In genomic region chr1:30780293-30780692, GRCm38 (mm10) we compare ENCODE assay signal across 7 mouse cellular contexts.
A peak's percentile ranks its signal among the peaks of the same experiment; 100 is the strongest.
DNase-seq lines count a peak whose midpoint lies in the region; ATAC-seq and TF ChIP-seq lines count a peak whose summit lies in the region.

No protein-coding gene starts in this region.

- H3K4me2 ChIP-seq in kidney, embryonic 16.5 days (replicated peaks; ENCODE audit: low read depth, low read length) = no peak overlapping the region
- no peak overlapping the region for H3K4me2 ChIP-seq in liver, postnatal 0 days (ENCODE audit: low read depth, low read length)
- H3K4me2 ChIP-seq in neural tube, embryonic 15.5 days = no peak overlapping the region

- H3K79me2 ChIP-seq in MEL (ENCODE audit: control insufficient read depth, insufficient read depth, low read length, poor library complexity) = no peaks in the 10 kb centered on the region

- no peaks in the 10 kb centered on the region for H3K9me3 ChIP-seq in kidney, embryonic 16.5 days (ENCODE audit: low read length)
- no peaks in the 10 kb centered on the region for H3K9me3 ChIP-seq in MEL (replicated peaks; ENCODE audit: insufficient read depth, low read length)
- H3K9me3 ChIP-seq in liver, postnatal 0 days (ENCODE audit: low read length) = no peaks in the 10 kb centered on the region
- no peaks in the 10 kb centered on the region for H3K9me3 ChIP-seq in neural tube, embryonic 15.5 days (replicated peaks)

- H3K36me3 ChIP-seq in kidney, adult 2 months (ENCODE audit: control insufficient read depth, insufficient read depth, low read length) = no peaks in the 10 kb centered on the region
- H3K36me3 ChIP-seq in kidney, embryonic 16.5 days (ENCODE audit: insufficient read depth, low read length) = no peaks in the 10 kb centered on the region
- peaks cover 0 to 3% of the 10 kb centered on the region in 2 experiments; a peak in 2 of 4 replicates for H3K36me3 ChIP-seq in MEL (ENCODE audit: control insufficient read depth in 1 of 2, insufficient read depth in 2 of 2, low read length in 2 of 2)
- no peaks in the 10 kb centered on the region for H3K36me3 ChIP-seq in liver, postnatal 0 days (replicated peaks; ENCODE audit: insufficient read depth, low read length)
- no peaks in the 10 kb centered on the region for H3K36me3 ChIP-seq in neural tube, embryonic 15.5 days

- DNase-seq in kidney, adult 2 months = peak; percentile 67
- DNase-seq in MEL (ENCODE audit: low read depth, low spot score) = peak; percentile 64
- peak; percentile 9 for DNase-seq in c-Kit-positive CD71-negative TER-119-negative erythroid progenitor cells, embryonic 14.5 days (ENCODE audit: low read depth)
- peak; percentile 53 for DNase-seq in liver, postnatal 0 days
- DNase-seq in neural tube, embryonic 10.5 days (ENCODE audit: extremely low spot score, low spot score) = no peak

- peak; percentile 53 for TF ChIP-seq RAD21 in MEL (IDR thresholded peaks at IDR 0.05; ENCODE audit: low read depth, low read length)

- TF ChIP-seq CTCF in kidney, adult 2 months (conservative IDR thresholded peaks at IDR 0.05; ENCODE audit: insufficient read depth, insufficient read length, low read depth, low read length) = peak; percentile 35
- TF ChIP-seq CTCF in MEL (IDR thresholded peaks at IDR 0.05 in 2 of 3, conservative IDR thresholded peaks at IDR 0.05 in 1 of 3; ENCODE audit: control insufficient read depth in 1 of 3, insufficient read depth in 1 of 3, low read depth in 2 of 3, low read length in 3 of 3, poor library complexity in 1 of 3, severe bottlenecking in 1 of 3) = peak; percentile 47 to 64 (median 49)
- TF ChIP-seq CTCF in liver, postnatal 0 days (IDR thresholded peaks at IDR 0.05; ENCODE audit: low read depth) = peak; percentile 66

- 44% methylated on average over 6 of the region's 6 CpGs for WGBS in kidney, adult 2 months
- WGBS in kidney, embryonic 16.5 days = 49% methylated on average over 6 of the region's 6 CpGs
- WGBS in liver, postnatal 0 days (ENCODE audit: insufficient replicate concordance) = 49% methylated on average over 6 of the region's 6 CpGs
- 51% methylated on average over 6 of the region's 6 CpGs for WGBS in neural tube, embryonic 15.5 days

- H3K9ac ChIP-seq in kidney, embryonic 16.5 days (replicated peaks; ENCODE audit: low read length) = no peak overlapping the region
- no peak overlapping the region for H3K9ac ChIP-seq in MEL (ENCODE audit: control insufficient read depth, low read depth, low read length, poor library complexity, severe bottlenecking)
- H3K9ac ChIP-seq in liver, postnatal 0 days (replicated peaks) = no peak overlapping the region
- no peak overlapping the region for H3K9ac ChIP-seq in neural tube, embryonic 15.5 days (replicated peaks)

- TF ChIP-seq POLR2A in kidney, adult 2 months (IDR thresholded peaks at IDR 0.05; ENCODE audit: low read depth, low read length) = no peak
- no peak for TF ChIP-seq POLR2A in MEL (IDR thresholded peaks at IDR 0.05; ENCODE audit: control insufficient read depth in 1 of 2, insufficient read depth in 1 of 2, low read depth in 1 of 2, low read length in 2 of 2, poor library complexity in 1 of 2)

- no peaks in the 10 kb centered on the region; the same call in 1 of the 2 replicates for H3K27me3 ChIP-seq in kidney, adult 2 months (replicated peaks; ENCODE audit: control insufficient read depth, insufficient read depth, low read length)
- no peaks in the 10 kb centered on the region for H3K27me3 ChIP-seq in kidney, embryonic 16.5 days (ENCODE audit: insufficient read depth, low read length)
- peaks cover 0 to 2% of the 10 kb centered on the region in 2 experiments; a peak in 2 of 4 replicates for H3K27me3 ChIP-seq in MEL (ENCODE audit: control insufficient read depth in 1 of 2, insufficient read depth in 2 of 2, low read length in 2 of 2)
- H3K27me3 ChIP-seq in liver, postnatal 0 days (ENCODE audit: insufficient read depth, low read length) = no peaks in the 10 kb centered on the region
- no peaks in the 10 kb centered on the region for H3K27me3 ChIP-seq in neural tube, embryonic 15.5 days (replicated peaks)

- H3K4me1 ChIP-seq in kidney, adult 2 months (ENCODE audit: control insufficient read depth, insufficient read depth, low read length) = no peaks in the 10 kb centered on the region
- no peaks in the 10 kb centered on the region for H3K4me1 ChIP-seq in kidney, embryonic 16.5 days (ENCODE audit: insufficient read depth, low read length)
- peaks cover 0 to 3% of the 10 kb centered on the region in 2 experiments; a peak in 2 of 4 replicates for H3K4me1 ChIP-seq in MEL (ENCODE audit: control insufficient read depth in 1 of 2, insufficient read depth in 2 of 2, low read length in 2 of 2)
- H3K4me1 ChIP-seq in liver, postnatal 0 days (ENCODE audit: insufficient read depth) = no peaks in the 10 kb centered on the region
- H3K4me1 ChIP-seq in neural tube, embryonic 15.5 days = peaks cover 3% of the 10 kb centered on the region; the same call in 1 of the 2 replicates

- ATAC-seq in kidney, embryonic 16.5 days (ENCODE audit: low FRiP score, low TSS enrichment) = no peak
- no peak for ATAC-seq in liver, postnatal 0 days
- no peak for ATAC-seq in neural tube, embryonic 15.5 days (ENCODE audit: low FRiP score)

- no peak overlapping the region for H3K4me3 ChIP-seq in kidney, adult 2 months (ENCODE audit: insufficient read depth, low read depth, low read length)
- no peak overlapping the region for H3K4me3 ChIP-seq in kidney, embryonic 16.5 days (ENCODE audit: low read length)
- H3K4me3 ChIP-seq in MEL (ENCODE audit: control insufficient read depth in 1 of 2, insufficient read depth in 1 of 2, low read depth in 2 of 2, low read length in 2 of 2) = no peak overlapping the region
- no peak overlapping the region for H3K4me3 ChIP-seq in liver, postnatal 0 days (ENCODE audit: low read depth, low read length)
- H3K4me3 ChIP-seq in neural tube, embryonic 15.5 days (replicated peaks) = no peak overlapping the region

- H3K27ac ChIP-seq in kidney, adult 2 months (ENCODE audit: insufficient read depth, low read depth, low read length) = no peak overlapping the region
- H3K27ac ChIP-seq in kidney, embryonic 16.5 days (ENCODE audit: low read length) = no peak overlapping the region
- no peak overlapping the region for H3K27ac ChIP-seq in MEL (ENCODE audit: control insufficient read depth, low read depth, low read length)
- H3K27ac ChIP-seq in liver, postnatal 0 days (ENCODE audit: low read depth) = no peak overlapping the region
- no peak overlapping the region for H3K27ac ChIP-seq in neural tube, embryonic 15.5 days (replicated peaks)

- no peak for TF ChIP-seq EP300 in MEL (IDR thresholded peaks at IDR 0.05; ENCODE audit: low read depth in 1 of 2, low read length in 2 of 2)
- TF ChIP-seq EP300 in liver, postnatal 0 days (IDR thresholded peaks at IDR 0.05; ENCODE audit: low read depth) = no peak

TF ChIP-seq in MEL, 35 proteins besides CTCF, POLR2A, EP300 and RAD21:
- TF ChIP-seq ZC3H11A (IDR thresholded peaks at IDR 0.05; ENCODE audit: low read depth, low read length) (peak; percentile 52), MAX (IDR thresholded peaks at IDR 0.05; ENCODE audit: low read length) (no peak), MYC (IDR thresholded peaks at IDR 0.05; ENCODE audit: low read depth, low read length) (no peak), SMC3 (IDR thresholded peaks at IDR 0.05; ENCODE audit: low read depth, low read length) (peak; percentile 76), USF1 (IDR thresholded peaks at IDR 0.05; ENCODE audit: low read depth, low read length) (0 out of 2 replicates have a peak, but pooled peaks have one; percentile 33), E2F4 (IDR thresholded peaks at IDR 0.05; ENCODE audit: borderline replicate concordance, low read depth, low read length) (no peak), MEF2A (IDR thresholded peaks at IDR 0.05; ENCODE audit: extremely low read depth, insufficient replicate concordance, low read depth, low read length, poor library complexity, severe bottlenecking) (no peak)
